Mouse (Mus musculus) gastrocnemius, postnatal 14 days (tissue): ENCODE results near the gene Ano1. TPM values are rescaled to one million over a fixed set of nuclear protein-coding genes. Genes with fewer than 3 reads are reported as not detected.

Source experiments
- DNase-seq: peaks from one replicate; pipeline ENCODE4 v3.0.0; 2021; ENCODE audit warnings: mixed read lengths
- intact Hi-C: fragments of 180-260 bp; cut with DNase I; formaldehyde crosslinking; loops from one replicate; pipeline ENCODE4 v1.15.1; 2025; ENCODE audit warnings: low total_unique reads
- total RNA-seq, 2 experiments: library from RNA; stranded (reverse); gene quantifications; 2 replicates each; pipeline ENCODE4 v1.2.3; 2021

Gene Ano1
- total RNA-seq, 2 experiments from 2014 or later = 8.5 to 10.1 TPM

- intact Hi-C loops = no loop called here
- no peak for DNase-seq
Measured at GRCm38 (mm10) chr7:144562016-144562415, 189.8 kb downstream of the Ano1 start.

GRCm38 (mm10) chr7:144560594-144560993 is 191.2 kb downstream of the Ano1 start:
- intact Hi-C loops = no loop called here
- DNase-seq = no peak

GRCm38 (mm10) chr7:144558552-144558951 is 193.2 kb downstream of the Ano1 start:
- intact Hi-C loops = no loop called here
- DNase-seq = no peak

GRCm38 (mm10) chr7:144554123-144554472 is 197.7 kb downstream of the Ano1 start:
- DNase-seq = no peak
- intact Hi-C loops = no loop called here

- DNase-seq = peak; percentile 99
- intact Hi-C loops = no loop called here
Measured at GRCm38 (mm10) chr7:144553237-144554122, 198.3 kb downstream of the Ano1 start, which contains the start of gene Ppfia1. Gene Ppfia1 (minus strand): TSS chr7:144553729.

- intact Hi-C loops = no loop called here
- no peak for DNase-seq
Measured at GRCm38 (mm10) chr7:144552274-144552673, 199.5 kb downstream of the Ano1 start.

GRCm38 (mm10) chr7:144550811-144551210 is 201.0 kb downstream of the Ano1 start:
- intact Hi-C loops = no loop called here
- no peak for DNase-seq

- intact Hi-C loops = no loop called here
- DNase-seq = no peak
Measured at GRCm38 (mm10) chr7:144549904-144550566, 201.7 kb downstream of the Ano1 start.

GRCm38 (mm10) chr7:144545231-144545630 is 206.5 kb downstream of the Ano1 start:
- peak; percentile 53 for DNase-seq
- intact Hi-C loops = no loop called here

- no peak for DNase-seq
- intact Hi-C loops = no loop called here
Measured at GRCm38 (mm10) chr7:144541351-144541750, 210.4 kb downstream of the Ano1 start.

- intact Hi-C loops = no loop called here
Measured at GRCm38 (mm10) chr7:144539146-144539545, 212.6 kb downstream of the Ano1 start.

More at GRCm38 (mm10) chr7:144539146-144539545, 212.6 kb downstream of the Ano1 start:
- no peak for DNase-seq

Other genes starting within 250 kb of the Ano1 start
- 10 to 100 TPM; 25.6 to 29.6 TPM for gene Ppfia1, start 198.2 kb downstream of the Ano1 start, total RNA-seq
- 1 to 10 TPM; 3.1 to 3.9 TPM for gene Fadd, start 169.5 kb downstream of the Ano1 start, total RNA-seq
- not detected for gene Fgf3, start 86.1 kb upstream of the Ano1 start, total RNA-seq
- under 1 TPM in 1 of 2 experiments, not detected in 1; 0.21 TPM for gene Fgf4, start 95.4 kb upstream of the Ano1 start, total RNA-seq
- gene Fgf15, start 144.6 kb upstream of the Ano1 start, total RNA-seq = not detected
- gene LTO1, start 163.1 kb upstream of the Ano1 start, total RNA-seq = 1 to 10 TPM; 7.6 to 8.5 TPM
- gene Ccnd1, start 188.0 kb upstream of the Ano1 start, total RNA-seq = 10 to 100 TPM; 12.5 to 31.5 TPM